Mouse (Mus musculus): Measurements from ENCODE around the gene Hrc. TPM values are rescaled to one million over a fixed set of nuclear protein-coding genes. Genes with fewer than 3 reads are reported as not detected.

The Hrc gene
- polyA plus RNA-seq, 1 experiment: 0.35 TPM

DNA sequence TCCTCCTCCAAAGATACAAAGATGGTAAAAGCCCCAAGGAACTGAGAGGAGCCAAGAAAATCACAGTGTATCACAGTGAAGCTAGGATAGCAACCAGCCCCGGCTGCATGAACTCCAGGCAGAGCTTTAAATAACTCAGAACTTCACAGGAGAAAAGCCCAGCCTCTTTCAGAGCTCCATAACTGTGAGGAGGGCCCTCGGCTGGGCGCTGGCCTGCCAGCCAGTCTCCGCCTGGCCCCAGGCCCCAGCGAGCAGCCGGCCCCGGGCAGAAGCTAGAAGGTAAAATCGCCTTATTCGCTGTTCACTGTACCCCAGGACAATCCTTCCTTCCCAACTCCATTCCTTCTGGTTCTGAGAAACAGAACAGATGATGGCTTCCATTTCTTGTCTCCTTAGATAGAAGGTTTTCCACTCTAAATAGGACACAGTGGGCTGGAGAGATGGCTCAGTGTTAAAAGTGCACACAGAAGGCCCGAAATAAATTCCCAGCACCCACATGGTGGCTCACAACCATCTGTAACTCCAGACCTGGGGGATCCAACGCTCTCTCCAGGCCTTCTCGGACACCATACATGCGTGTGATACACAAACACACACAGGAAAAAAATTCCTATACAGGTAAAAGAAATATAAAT is 6.1 kb upstream of the Hrc start:
- no peak overlapping the region for H3K4me3 ChIP-seq (ENCODE audit: insufficient read depth, low read length)
- no peak overlapping the region for H3K27ac ChIP-seq (ENCODE audit: insufficient read depth, low read length)
- no peaks in the 10 kb centered on the region for H3K4me1 ChIP-seq (ENCODE audit: control insufficient read depth, insufficient read depth, low read length)
- TF ChIP-seq CTCF (IDR thresholded peaks at IDR 0.05; ENCODE audit: extremely low read depth, insufficient read depth, low read length): no peak
- TF ChIP-seq POLR2A (IDR thresholded peaks at IDR 0.05; ENCODE audit: extremely low read depth, insufficient read depth, low read length): no peak

GRCm38 (mm10) chr7:45331502-45331901 is 3.6 kb upstream of the Hrc start:
- no peak overlapping the region for H3K4me3 ChIP-seq (ENCODE audit: insufficient read depth, low read length)
- H3K4me1 ChIP-seq (ENCODE audit: control insufficient read depth, insufficient read depth, low read length): no peaks in the 10 kb centered on the region
- H3K27ac ChIP-seq (ENCODE audit: insufficient read depth, low read length): no peak overlapping the region
- TF ChIP-seq POLR2A (IDR thresholded peaks at IDR 0.05; ENCODE audit: extremely low read depth, insufficient read depth, low read length) (no peak), CTCF (IDR thresholded peaks at IDR 0.05; ENCODE audit: extremely low read depth, insufficient read depth, low read length) (peak; percentile 17; the same call in 1 of the 2 replicates)

GRCm38 (mm10) chr7:45332685-45333425 is 2.2 kb upstream of the Hrc start:
- no peak for TF ChIP-seq CTCF (IDR thresholded peaks at IDR 0.05; ENCODE audit: extremely low read depth, insufficient read depth, low read length)
- no peak for TF ChIP-seq POLR2A (IDR thresholded peaks at IDR 0.05; ENCODE audit: extremely low read depth, insufficient read depth, low read length)
- Histone ChIP-seq H3K4me1 (ENCODE audit: control insufficient read depth, insufficient read depth, low read length) (peaks cover 1% of the 10 kb centered on the region; the same call in 1 of the 2 replicates), H3K27ac (ENCODE audit: insufficient read depth, low read length) (peak overlapping the region; percentile 20; the same call in 1 of the 2 replicates), H3K4me3 (ENCODE audit: insufficient read depth, low read length) (peak overlapping the region; percentile 62)

GRCm38 (mm10) chr7:45333431-45333982 is 1.6 kb upstream of the Hrc start, which contains the start of gene Trpm4:
Gene Trpm4 (minus strand): TSS chr7:45333780.
- peak within 1 kb of the TSS; percentile 20; the same call in 1 of the 2 replicates for H3K27ac ChIP-seq (ENCODE audit: insufficient read depth, low read length)
- peaks cover 2% of the 10 kb centered on the region; the same call in 1 of the 2 replicates for H3K4me1 ChIP-seq (ENCODE audit: control insufficient read depth, insufficient read depth, low read length)
- H3K4me3 ChIP-seq (ENCODE audit: insufficient read depth, low read length): peak within 1 kb of the TSS; percentile 62
- no peak for TF ChIP-seq CTCF (IDR thresholded peaks at IDR 0.05; ENCODE audit: extremely low read depth, insufficient read depth, low read length)
- no peak for TF ChIP-seq POLR2A (IDR thresholded peaks at IDR 0.05; ENCODE audit: extremely low read depth, insufficient read depth, low read length)

DNA sequence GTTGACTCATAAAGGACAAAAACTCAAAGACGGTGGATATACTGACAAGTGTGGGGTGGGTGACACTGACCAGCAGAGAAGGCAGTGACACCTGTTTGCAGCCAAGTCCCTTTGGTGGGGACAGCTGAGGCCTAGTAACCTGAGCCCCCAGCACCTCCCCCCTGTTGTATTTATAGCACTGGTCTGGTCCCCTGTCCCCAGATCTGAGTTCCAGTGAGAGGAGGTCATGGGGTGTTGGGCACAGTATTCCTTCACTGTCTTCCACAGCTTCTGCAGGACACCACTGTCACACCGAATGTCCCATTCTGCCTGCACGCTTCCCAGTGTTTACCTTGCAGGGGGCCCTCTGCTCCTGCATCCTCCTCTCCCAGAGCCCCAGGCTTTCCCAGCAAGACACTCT is 485 bp upstream of the Hrc start:
- Histone ChIP-seq H3K4me1 (ENCODE audit: control insufficient read depth, insufficient read depth, low read length) (peaks cover 2% of the 10 kb centered on the region; the same call in 1 of the 2 replicates), H3K4me3 (ENCODE audit: insufficient read depth, low read length) (no peak overlapping the region), H3K27ac (ENCODE audit: insufficient read depth, low read length) (no peak overlapping the region)
- TF ChIP-seq CTCF (IDR thresholded peaks at IDR 0.05; ENCODE audit: extremely low read depth, insufficient read depth, low read length) (no peak), POLR2A (IDR thresholded peaks at IDR 0.05; ENCODE audit: extremely low read depth, insufficient read depth, low read length) (no peak)

GRCm38 (mm10) chr7:45336319-45336718 is 1.2 kb downstream of the Hrc start:
- TF ChIP-seq CTCF (IDR thresholded peaks at IDR 0.05; ENCODE audit: extremely low read depth, insufficient read depth, low read length) (no peak), POLR2A (IDR thresholded peaks at IDR 0.05; ENCODE audit: extremely low read depth, insufficient read depth, low read length) (no peak)
- Histone ChIP-seq H3K4me1 (ENCODE audit: control insufficient read depth, insufficient read depth, low read length) (peaks cover 2% of the 10 kb centered on the region; the same call in 1 of the 2 replicates), H3K4me3 (ENCODE audit: insufficient read depth, low read length) (no peak overlapping the region), H3K27ac (ENCODE audit: insufficient read depth, low read length) (no peak overlapping the region)

- peaks cover 2% of the 10 kb centered on the region; the same call in 1 of the 2 replicates for H3K4me1 ChIP-seq (ENCODE audit: control insufficient read depth, insufficient read depth, low read length)
- TF ChIP-seq POLR2A (IDR thresholded peaks at IDR 0.05; ENCODE audit: extremely low read depth, insufficient read depth, low read length) (no peak), CTCF (IDR thresholded peaks at IDR 0.05; ENCODE audit: extremely low read depth, insufficient read depth, low read length) (no peak)
Measured at GRCm38 (mm10) chr7:45337469-45337868, 2.4 kb downstream of the Hrc start.

GRCm38 (mm10) chr7:45338161-45338911 is 3.2 kb downstream of the Hrc start:
- H3K27ac ChIP-seq (ENCODE audit: insufficient read depth, low read length): no peak overlapping the region
- peaks cover 2% of the 10 kb centered on the region; the same call in 1 of the 2 replicates for H3K4me1 ChIP-seq (ENCODE audit: control insufficient read depth, insufficient read depth, low read length)
- H3K4me3 ChIP-seq (ENCODE audit: insufficient read depth, low read length): no peak overlapping the region
- no peak for TF ChIP-seq POLR2A (IDR thresholded peaks at IDR 0.05; ENCODE audit: extremely low read depth, insufficient read depth, low read length)
- TF ChIP-seq CTCF (IDR thresholded peaks at IDR 0.05; ENCODE audit: extremely low read depth, insufficient read depth, low read length): no peak

More at GRCm38 (mm10) chr7:45337469-45337868, 2.4 kb downstream of the Hrc start:
- H3K4me3 ChIP-seq (ENCODE audit: insufficient read depth, low read length): no peak overlapping the region
- H3K27ac ChIP-seq (ENCODE audit: insufficient read depth, low read length): no peak overlapping the region
